Mouse (Mus musculus) heart, embryonic 16.5 days (tissue): ENCODE measurements around the gene Cep295nl. TPM values are rescaled to one million over a fixed set of nuclear protein-coding genes. Genes with fewer than 3 reads are reported as not detected.

Experiments
- polyA plus RNA-seq: library from polyadenylated mRNA; unstranded; fragments of >200 nt; fragmentation: Nextera tagmentation; extraction: Ambion mirVana; gene quantifications from 2 replicates; pipeline ENCODE4 v1.2.1, GENCODE M21; 2015

Gene Cep295nl
- polyA plus RNA-seq, 1 experiment from 2014 or later = 0.28 TPM

Other genes with a start within 250 kb of the Cep295nl start
- gene Dnah17, start 211.9 kb downstream of the Cep295nl start, polyA plus RNA-seq = 0.07 and 0.09 TPM in 2 replicates
- 22.2 and 24.0 TPM in 2 replicates for gene Cyth1, start 93.9 kb downstream of the Cep295nl start, polyA plus RNA-seq
- 13.5 and 14.2 TPM in 2 replicates for gene Usp36, start 52.3 kb downstream of the Cep295nl start, polyA plus RNA-seq
- gene Timp2, start 13.2 kb upstream of the Cep295nl start, polyA plus RNA-seq = 70.6 and 74.5 TPM in 2 replicates
- gene Lgals3bp, start 59.6 kb upstream of the Cep295nl start, polyA plus RNA-seq = 16.8 and 27.5 TPM in 2 replicates
- 19.0 and 20.2 TPM in 2 replicates for gene Cant1, start 76.6 kb upstream of the Cep295nl start, polyA plus RNA-seq
- 8.9 and 9.3 TPM in 2 replicates for gene C1qtnf1, start 85.7 kb upstream of the Cep295nl start, polyA plus RNA-seq
- gene Engase, start 134.3 kb upstream of the Cep295nl start, polyA plus RNA-seq = 4.0 and 5.8 TPM in 2 replicates